Mouse (Mus musculus): ENCODE data around the gene Fgfr1op2.
"Not testable (repeated sequence)": the region's sequence is repeated elsewhere in the genome, so short reads cannot be mapped to it uniquely, and the experiment has no call there.

The Fgfr1op2 gene

GRCm38 (mm10) chr6:146576903-146577302, at the start of gene Fgfr1op2:
Fgfr1op2 (plus strand) TSS chr6:146577203.
- DNase-seq, result no peak

- no peak for DNase-seq
Observed at GRCm38 (mm10) chr6:146527537-146527936, 49.5 kb upstream of the Fgfr1op2 start.

- no peak for DNase-seq
Observed at GRCm38 (mm10) chr6:146530363-146530762, 46.6 kb upstream of the Fgfr1op2 start.

GRCm38 (mm10) chr6:146530769-146531168, 46.2 kb upstream of the Fgfr1op2 start:
- DNase-seq, result peak; percentile 36 to 73

DNA sequence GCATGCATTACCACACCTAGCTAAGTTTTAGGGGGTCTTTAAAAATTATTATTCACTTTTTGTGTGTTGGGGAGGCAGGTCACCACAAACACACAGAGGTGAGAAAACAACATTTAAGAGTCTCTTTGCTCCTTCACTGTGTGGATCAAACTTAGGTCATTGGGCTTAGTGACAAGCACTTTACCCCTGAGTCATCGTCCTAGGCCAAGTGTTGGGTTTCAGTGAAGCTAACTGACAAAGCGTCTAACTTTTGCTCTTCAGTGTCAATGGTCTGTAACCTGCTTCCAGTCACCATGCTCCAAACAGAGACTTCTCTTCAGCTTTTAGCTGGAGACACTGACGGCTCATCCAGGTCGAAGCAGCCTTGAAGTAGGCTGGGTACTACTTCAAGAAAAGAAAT, 43.9 kb upstream of the Fgfr1op2 start:
- no peak for DNase-seq

GRCm38 (mm10) chr6:146535501-146535900, 41.5 kb upstream of the Fgfr1op2 start:
- no peak for DNase-seq

DNA sequence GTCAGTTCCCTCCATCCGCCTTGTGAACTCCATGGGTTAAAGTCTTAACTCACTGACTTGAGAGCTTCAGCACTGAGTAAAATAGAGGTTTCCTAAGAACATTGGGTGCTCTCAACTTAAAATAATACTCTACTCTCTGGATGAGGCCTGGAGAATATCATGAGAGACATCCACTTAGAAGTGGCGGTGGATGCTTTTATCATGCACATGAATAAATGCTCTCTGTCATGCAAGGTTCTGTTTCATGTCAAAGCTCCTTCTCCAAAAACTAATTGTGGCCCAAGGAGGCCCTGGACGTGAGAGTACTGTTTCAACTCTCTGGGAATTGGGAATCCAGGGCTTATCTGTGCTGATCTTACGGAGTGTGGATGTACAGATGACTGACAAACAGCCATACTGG, 39.9 kb upstream of the Fgfr1op2 start:
- no peak for DNase-seq

- no peak for DNase-seq
Observed at GRCm38 (mm10) chr6:146538071-146538470, 38.9 kb upstream of the Fgfr1op2 start.

- DNase-seq, result no peak
Observed at GRCm38 (mm10) chr6:146538661-146539060, 38.3 kb upstream of the Fgfr1op2 start.

- no peak for DNase-seq
Observed at GRCm38 (mm10) chr6:146540386-146540785, 36.6 kb upstream of the Fgfr1op2 start.

GRCm38 (mm10) chr6:146544622-146545021, 32.4 kb upstream of the Fgfr1op2 start:
- DNase-seq, result no peak

GRCm38 (mm10) chr6:146545289-146545865, 31.6 kb upstream of the Fgfr1op2 start:
- DNase-seq, result peak; percentile 11 to 15

DNA sequence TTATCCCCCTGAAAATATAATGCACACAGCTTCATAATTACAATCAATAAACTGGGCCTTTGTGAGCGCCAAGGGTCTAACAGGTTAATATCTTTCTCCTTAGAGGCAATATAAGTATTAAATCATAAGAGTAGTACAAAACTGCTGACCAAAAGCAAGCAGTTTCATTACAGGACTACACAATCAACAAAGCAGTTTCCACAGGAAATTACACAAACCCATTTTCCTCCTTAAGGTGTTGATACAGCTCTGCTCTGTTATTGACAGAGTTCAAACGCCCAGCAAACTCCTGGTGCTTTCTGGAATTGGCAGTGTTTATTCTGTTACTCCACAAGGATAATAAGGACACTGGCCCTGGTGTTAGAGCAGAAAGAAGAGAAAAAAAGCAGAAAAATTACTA, 26.6 kb upstream of the Fgfr1op2 start:
- DNase-seq, result peak in 1 of 2 experiments; percentile 11

DNA sequence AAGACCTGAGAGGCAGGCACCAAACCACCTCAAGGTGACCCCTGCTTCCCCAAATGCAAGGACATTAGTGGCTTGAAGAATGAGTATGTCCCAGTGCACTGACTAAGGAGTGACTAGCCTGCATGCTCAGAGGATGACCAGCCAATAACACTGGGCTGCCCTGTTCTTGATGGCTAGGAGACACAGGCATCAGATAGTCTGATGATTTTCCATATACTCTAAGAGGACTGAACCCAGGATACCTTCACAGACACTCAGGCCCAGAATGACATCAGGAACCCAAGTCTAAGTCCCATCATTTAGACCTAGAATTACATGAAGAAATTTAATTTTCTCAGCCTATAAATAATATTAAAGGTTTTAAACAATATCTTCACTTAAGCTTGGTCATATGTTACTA, 25.7 kb upstream of the Fgfr1op2 start:
- DNase-seq, result no peak

DNA sequence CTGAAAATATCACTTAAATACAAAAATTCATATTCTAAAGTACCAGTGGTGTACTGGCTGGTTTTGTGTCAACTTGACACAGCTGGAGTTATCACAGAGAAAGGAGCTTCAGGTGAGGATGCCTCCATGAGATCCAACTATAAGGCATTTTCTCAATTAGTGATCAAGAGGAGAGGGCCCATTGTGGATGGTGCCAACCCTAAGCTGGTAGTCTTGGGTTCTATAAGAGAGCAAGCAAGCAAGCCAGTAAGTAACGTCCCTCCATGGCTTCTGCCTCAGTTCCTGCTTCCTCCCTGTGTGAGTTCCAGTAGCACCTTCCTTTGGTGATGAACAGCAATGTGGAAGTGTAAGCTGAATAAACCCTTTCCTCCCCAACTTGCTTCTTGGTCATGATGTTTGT, 14.5 kb upstream of the Fgfr1op2 start:
- DNase-seq, result not testable (repeated sequence)

GRCm38 (mm10) chr6:146572073-146572472, 4.9 kb upstream of the Fgfr1op2 start:
- no peak for DNase-seq

- DNase-seq, result peak; percentile 96 to 98
Observed at GRCm38 (mm10) chr6:146577310-146578109, 507 bp downstream of the Fgfr1op2 start, which contains the start of gene Ints13. Ints13 (minus strand) TSS chr6:146577835.

GRCm38 (mm10) chr6:146578111-146578531, 1.1 kb downstream of the Fgfr1op2 start:
- DNase-seq, result peak; percentile 86 to 89

- DNase-seq, result peak in 1 of 2 experiments; percentile 2
Observed at GRCm38 (mm10) chr6:146578586-146578985, 1.6 kb downstream of the Fgfr1op2 start.

- no peak for DNase-seq
Observed at GRCm38 (mm10) chr6:146580381-146580926, 3.5 kb downstream of the Fgfr1op2 start.

DNA sequence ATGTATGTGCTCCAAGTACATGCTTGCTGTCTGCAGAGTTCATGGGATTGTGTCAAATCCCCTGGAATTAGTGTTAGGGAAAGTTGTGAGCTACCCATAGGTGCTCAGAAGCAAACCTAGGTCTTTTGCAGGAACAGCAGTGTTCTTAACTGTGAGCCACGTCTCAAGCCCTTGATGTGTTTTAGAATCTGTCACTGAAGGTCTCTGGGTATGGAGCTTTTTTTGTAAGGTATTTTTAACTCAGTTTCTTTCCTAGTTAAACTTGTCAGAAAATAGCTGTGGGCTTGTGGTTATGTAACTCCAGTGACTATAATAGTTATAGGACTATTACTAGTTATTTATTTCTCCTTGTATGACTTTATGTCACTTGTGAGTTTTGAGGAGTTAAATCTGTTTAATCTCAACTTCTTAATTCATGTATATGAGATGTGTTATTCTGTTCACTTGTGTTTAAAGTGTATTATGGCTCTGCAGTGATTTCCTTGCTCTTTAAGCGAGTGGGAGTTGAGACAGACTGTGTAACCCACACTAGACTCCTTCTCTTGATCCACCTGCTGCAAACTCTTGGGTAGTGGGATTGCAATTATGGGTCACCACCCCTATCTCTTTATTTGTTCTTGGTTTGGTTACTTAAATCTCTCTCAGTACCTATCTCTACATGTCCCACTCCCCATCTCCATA, 6.5 kb downstream of the Fgfr1op2 start:
- DNase-seq, result no peak

GRCm38 (mm10) chr6:146585134-146585533, 8.1 kb downstream of the Fgfr1op2 start:
- DNase-seq, result no peak

- no peak for DNase-seq
Observed at GRCm38 (mm10) chr6:146602601-146603000, 25.6 kb downstream of the Fgfr1op2 start.
